Mouse (Mus musculus): ENCODE measurements around the gene Dennd6a. TPM values are rescaled to one million over a fixed set of nuclear protein-coding genes. Genes with fewer than 3 reads are reported as not detected.
A peak's percentile ranks its signal among the peaks of the same experiment; 100 is the strongest.

Gene Dennd6a
- polyA plus RNA-seq, 1 experiment, result 15.5 TPM

- no peak for DNase-seq (ENCODE audit: low read depth)
Measured at GRCm38 (mm10) chr14:26571951-26572675, 1.5 kb upstream of the Dennd6a start.

GRCm38 (mm10) chr14:26576255-26576780, 2.7 kb downstream of the Dennd6a start:
- DNase-seq (ENCODE audit: low read depth), result no peak

GRCm38 (mm10) chr14:26578791-26579191, 5.1 kb downstream of the Dennd6a start:
- no peak for DNase-seq (ENCODE audit: low read depth)

GRCm38 (mm10) chr14:26579346-26580343, 6.0 kb downstream of the Dennd6a start:
- no peak for DNase-seq (ENCODE audit: low read depth)

GRCm38 (mm10) chr14:26583645-26584044, 10.0 kb downstream of the Dennd6a start:
- DNase-seq (ENCODE audit: low read depth), result no peak

- no peak for DNase-seq (ENCODE audit: low read depth)
Measured at GRCm38 (mm10) chr14:26587116-26587515, 13.5 kb downstream of the Dennd6a start.

- DNase-seq (ENCODE audit: low read depth), result no peak
Measured at GRCm38 (mm10) chr14:26591353-26591752, 17.7 kb downstream of the Dennd6a start.

GRCm38 (mm10) chr14:26593281-26593895, 19.7 kb downstream of the Dennd6a start:
- no peak for DNase-seq (ENCODE audit: low read depth)

GRCm38 (mm10) chr14:26595167-26595566, 21.5 kb downstream of the Dennd6a start:
- no peak for DNase-seq (ENCODE audit: low read depth)

- no peak for DNase-seq (ENCODE audit: low read depth)
Measured at GRCm38 (mm10) chr14:26595695-26596365, 22.2 kb downstream of the Dennd6a start.

GRCm38 (mm10) chr14:26605354-26605753, 31.7 kb downstream of the Dennd6a start:
- no peak for DNase-seq (ENCODE audit: low read depth)

GRCm38 (mm10) chr14:26609674-26610073, 36.0 kb downstream of the Dennd6a start:
- DNase-seq (ENCODE audit: low read depth), result no peak

- no peak for DNase-seq (ENCODE audit: low read depth)
Measured at GRCm38 (mm10) chr14:26610689-26611088, 37.0 kb downstream of the Dennd6a start.

- no peak for DNase-seq (ENCODE audit: low read depth)
Measured at GRCm38 (mm10) chr14:26625301-26625700, 51.6 kb downstream of the Dennd6a start.

- no peak for DNase-seq (ENCODE audit: low read depth)
Measured at GRCm38 (mm10) chr14:26626605-26627140, 53.0 kb downstream of the Dennd6a start.

GRCm38 (mm10) chr14:26637025-26637850, 63.6 kb downstream of the Dennd6a start:
- no peak for DNase-seq (ENCODE audit: low read depth)

- DNase-seq (ENCODE audit: low read depth), result peak; percentile 84
Measured at GRCm38 (mm10) chr14:26637851-26638707, 64.4 kb downstream of the Dennd6a start, which contains the start of gene Arf4. TSS of gene Arf4 (plus strand) at chr14:26638074.

- DNase-seq (ENCODE audit: low read depth), result no peak
Measured at GRCm38 (mm10) chr14:26638708-26639084, 65.0 kb downstream of the Dennd6a start.

- DNase-seq (ENCODE audit: low read depth), result no peak
Measured at GRCm38 (mm10) chr14:26639251-26639650, 65.6 kb downstream of the Dennd6a start.
